Mouse (Mus musculus) adrenal gland, adult (tissue): ENCODE data around the gene Brs3.

ENCODE experiments used
- DNase-seq, 2 experiments: peaks; one replicate each; pipeline ENCODE4 v3.0.0; 2022 to 2023; ENCODE audit warnings: low spot score in 1 of 2; ENCODE audit not compliant: inconsistent age in 2 of 2

Brs3 gene

DNA sequence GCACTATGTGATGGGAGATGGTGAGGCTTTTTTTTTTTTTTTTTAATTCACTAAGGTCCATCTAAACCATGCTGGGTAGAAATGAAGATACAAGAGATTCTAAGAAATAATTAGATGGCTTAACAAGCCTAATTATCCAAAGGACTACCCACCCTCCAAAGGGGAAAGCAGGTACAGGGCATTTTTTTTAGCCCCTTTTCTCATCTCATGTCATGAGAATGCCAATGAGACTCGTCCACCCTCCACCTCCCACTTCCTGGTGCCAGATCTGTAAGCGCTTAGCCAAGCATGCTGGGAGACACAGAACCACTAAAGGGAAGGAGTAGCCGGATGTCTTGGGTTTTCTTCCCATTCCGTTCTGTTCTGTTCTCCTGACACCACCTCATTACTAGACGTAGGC lies at the start of gene Brs3:
Gene Brs3, plus strand, starts transcription at position 301 of the 400 bp plus-strand sequence.
- no peak for DNase-seq

DNA sequence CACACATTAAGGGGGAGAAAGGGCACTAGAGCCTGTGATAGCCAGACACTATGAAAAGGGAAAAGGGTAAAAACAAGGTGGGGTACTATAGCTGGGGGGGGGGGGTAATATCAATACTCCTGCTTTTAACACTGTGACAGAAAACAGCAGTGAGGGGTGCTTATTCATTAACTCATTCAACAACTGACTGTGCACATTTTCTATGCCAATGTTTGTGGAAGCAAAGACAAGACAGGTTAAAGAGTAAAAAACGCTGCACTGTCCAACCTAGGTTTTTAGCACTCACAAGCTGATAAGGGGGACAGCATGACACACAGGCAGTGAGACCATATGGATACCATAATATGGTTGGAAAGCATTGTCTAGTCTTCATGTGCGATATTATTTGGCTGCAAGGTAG lies 30.0 kb upstream of the Brs3 start:
- no peak for DNase-seq

DNA sequence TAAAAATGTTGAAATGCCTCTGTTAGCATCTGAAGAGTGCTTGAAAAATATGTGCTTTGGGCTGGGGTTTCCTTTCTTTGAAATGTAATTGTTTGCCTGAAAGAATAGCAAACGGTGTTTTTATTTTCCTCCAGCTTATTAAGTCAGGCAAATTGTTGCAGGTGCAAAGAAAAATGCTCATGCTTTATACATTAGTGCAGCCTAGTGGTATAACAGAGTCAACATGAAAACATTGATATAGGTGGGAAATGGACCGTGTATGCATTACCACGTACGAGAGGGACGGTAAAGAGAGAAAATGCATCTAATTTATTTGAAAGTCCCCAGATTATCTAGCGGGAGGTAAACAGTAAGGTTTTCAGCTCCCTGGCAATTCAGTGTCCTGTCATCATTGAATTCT lies 995 bp downstream of the Brs3 start:
- DNase-seq = no peak

DNA sequence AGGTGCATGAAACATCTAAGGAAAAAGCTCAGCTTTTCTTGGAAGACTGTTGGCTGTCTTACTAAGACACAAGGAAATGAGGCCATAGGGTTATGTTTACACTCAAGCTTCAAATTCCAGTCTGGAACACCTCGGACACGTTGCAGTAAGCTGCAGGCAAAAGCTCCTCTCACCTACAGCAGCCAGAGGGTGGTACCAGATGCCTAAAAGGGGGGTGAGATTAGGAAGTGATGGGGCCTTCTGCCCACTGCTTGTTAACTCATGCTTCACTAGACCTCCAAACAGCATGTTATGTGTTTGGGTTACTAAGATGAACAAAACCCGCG lies 9.9 kb downstream of the Brs3 start:
- DNase-seq = no peak

DNA sequence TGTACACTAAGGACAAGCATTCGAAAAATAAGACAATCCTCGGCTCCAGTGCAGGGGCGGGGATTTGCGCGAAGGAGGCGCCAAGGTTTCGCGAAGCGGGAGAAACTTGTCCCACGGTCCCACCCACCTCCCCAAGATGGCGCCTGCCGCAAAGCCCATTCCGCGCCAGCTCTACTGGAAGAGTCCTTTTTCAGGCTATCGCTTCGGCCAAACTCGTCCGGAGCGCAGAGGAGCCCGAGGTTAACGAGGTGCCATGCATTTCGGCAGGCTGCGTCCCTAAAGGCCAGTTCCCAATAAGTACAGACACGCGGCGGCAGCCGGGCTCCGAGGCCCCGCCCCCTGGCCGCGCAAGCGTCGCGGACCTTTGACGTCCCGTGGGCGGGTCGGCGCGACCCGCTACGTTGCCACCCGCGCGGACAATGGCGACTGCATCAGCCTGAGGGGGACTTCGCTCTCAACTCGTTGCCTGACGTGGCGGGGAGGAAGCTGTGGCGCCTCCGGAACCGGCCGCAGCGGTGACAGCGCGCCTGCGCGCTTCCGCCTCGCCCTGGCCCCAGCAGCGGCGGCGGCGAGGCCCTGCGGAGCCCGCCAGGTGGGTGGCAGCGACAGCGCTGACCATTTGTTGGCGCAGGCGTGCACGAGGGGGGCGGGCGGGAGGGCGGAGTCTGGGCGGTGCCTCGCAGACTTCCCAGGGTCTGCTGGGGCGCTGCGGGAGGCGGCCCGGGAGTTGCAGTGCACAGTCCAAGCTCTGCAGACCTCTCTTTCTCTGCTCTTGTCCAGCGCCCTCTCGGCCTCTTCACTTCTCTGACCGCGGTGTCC lies 10.5 kb downstream of the Brs3 start, which contains the start of gene Htatsf1:
Gene Htatsf1, plus strand, starts transcription at position 410 of the 819 bp plus-strand sequence.
- peak; percentile 88 to 96 for DNase-seq

DNA sequence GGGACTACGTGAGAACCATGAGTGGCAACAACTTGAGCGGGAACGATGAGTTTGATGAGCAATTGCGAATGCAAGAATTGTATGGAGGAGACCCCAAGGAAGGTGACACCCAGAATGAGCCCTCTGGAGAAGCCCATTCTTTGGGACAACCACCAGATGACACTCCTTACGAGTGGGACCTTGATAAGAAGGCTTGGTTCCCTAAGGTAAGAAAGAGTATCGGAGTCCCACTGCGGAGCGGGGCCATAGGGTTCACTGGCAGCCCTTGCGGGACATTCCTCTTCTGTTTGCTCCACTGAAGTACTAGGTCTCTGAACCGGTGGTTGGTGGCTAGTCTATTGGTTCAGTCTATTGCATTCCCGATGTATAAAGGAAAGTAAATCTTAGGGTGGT lies 11.1 kb downstream of the Brs3 start:
- no peak for DNase-seq

DNA sequence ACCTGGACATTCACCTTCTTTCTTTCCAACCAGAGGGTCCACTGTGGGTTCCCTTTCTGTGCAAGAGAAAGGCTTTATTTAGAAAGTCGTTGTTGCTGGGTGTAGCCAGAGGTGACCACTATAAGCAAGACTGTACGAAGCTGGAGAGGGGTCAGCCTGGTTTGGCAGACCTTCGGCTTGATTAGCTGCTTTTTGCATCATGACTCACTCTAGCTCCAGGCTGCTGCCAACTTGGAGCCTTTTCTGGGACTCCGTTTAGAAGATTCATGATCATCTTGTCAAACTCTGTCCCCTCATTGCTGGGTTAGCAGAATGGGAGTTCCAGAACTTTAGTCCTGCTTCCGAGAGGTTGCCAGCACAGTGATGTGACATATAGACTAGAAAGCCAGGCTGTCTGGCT lies 38.6 kb downstream of the Brs3 start:
- peak; percentile 33 to 56 for DNase-seq

DNA sequence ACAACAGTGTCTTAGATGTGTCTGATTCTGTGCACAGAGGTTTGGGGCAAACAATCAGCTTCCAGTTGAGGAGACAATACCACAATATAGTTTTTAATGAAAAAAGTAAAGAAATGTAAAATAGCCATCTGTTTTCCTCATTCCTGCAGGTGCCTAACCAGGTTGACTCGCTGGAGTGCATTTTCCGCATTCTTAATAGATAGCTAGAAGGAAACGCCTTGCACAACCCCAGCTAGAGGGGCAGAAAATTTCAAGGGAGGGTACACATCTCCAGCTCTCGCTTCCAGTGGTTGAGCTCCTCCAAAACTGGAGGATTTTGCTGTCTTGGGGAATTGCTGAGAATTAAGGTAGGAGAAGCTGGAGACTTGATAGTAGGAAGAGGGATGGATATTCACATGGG lies 44.9 kb downstream of the Brs3 start, which contains the start of gene Vgll1:
Gene Vgll1, plus strand, starts transcription at position 301 of the 400 bp plus-strand sequence.
- DNase-seq = no peak
